Mouse (Mus musculus): ENCODE data around the gene Tspan11.

Gene Tspan11

GRCm38 (mm10) chr6:128001587-128001986 is 114.2 kb downstream of the Tspan11 start:
- TF ChIP-seq POU5F1 (IDR thresholded peaks at IDR 0.05; ENCODE audit: borderline replicate concordance, low read length) (no peak), CTCF (conservative IDR thresholded peaks at IDR 0.05; ENCODE audit: low read length) (no peak), NANOG (IDR thresholded peaks at IDR 0.05; ENCODE audit: borderline replicate concordance, low read length) (no peak)
- no peaks in the 10 kb centered on the region; the same call in 1 of the 2 replicates for H3K36me3 ChIP-seq (ENCODE audit: insufficient read depth, low read length)
- H3K4me3 ChIP-seq (replicated peaks; ENCODE audit: low read length): no peak overlapping the region
- H3K4me1 ChIP-seq (replicated peaks; ENCODE audit: low read depth, low read length): peaks cover 7% of the 10 kb centered on the region; the same call in 1 of the 2 replicates
- H3K27me3 ChIP-seq (ENCODE audit: insufficient read depth, low read length): no peaks in the 10 kb centered on the region
- no peaks in the 10 kb centered on the region for H3K9me3 ChIP-seq (ENCODE audit: low read length)

GRCm38 (mm10) chr6:128002104-128002503 is 114.7 kb downstream of the Tspan11 start:
- no peak for TF ChIP-seq POU5F1 (IDR thresholded peaks at IDR 0.05; ENCODE audit: borderline replicate concordance, low read length)
- TF ChIP-seq CTCF (conservative IDR thresholded peaks at IDR 0.05; ENCODE audit: low read length): no peak
- TF ChIP-seq NANOG (IDR thresholded peaks at IDR 0.05; ENCODE audit: borderline replicate concordance, low read length): no peak
- no peaks in the 10 kb centered on the region; the same call in 1 of the 2 replicates for H3K36me3 ChIP-seq (ENCODE audit: insufficient read depth, low read length)
- no peaks in the 10 kb centered on the region for H3K9me3 ChIP-seq (ENCODE audit: low read length)
- H3K4me3 ChIP-seq (replicated peaks; ENCODE audit: low read length): no peak overlapping the region
- peaks cover 7% of the 10 kb centered on the region; the same call in 1 of the 2 replicates for H3K4me1 ChIP-seq (replicated peaks; ENCODE audit: low read depth, low read length)
- H3K27me3 ChIP-seq (ENCODE audit: insufficient read depth, low read length): no peaks in the 10 kb centered on the region

GRCm38 (mm10) chr6:128002667-128003066 is 115.3 kb downstream of the Tspan11 start:
- Histone ChIP-seq H3K9me3 (ENCODE audit: low read length) (no peaks in the 10 kb centered on the region), H3K4me3 (replicated peaks; ENCODE audit: low read length) (no peak overlapping the region), H3K36me3 (ENCODE audit: insufficient read depth, low read length) (no peaks in the 10 kb centered on the region; the same call in 1 of the 2 replicates), H3K4me1 (replicated peaks; ENCODE audit: low read depth, low read length) (peaks cover 7% of the 10 kb centered on the region; the same call in 1 of the 2 replicates), H3K27me3 (ENCODE audit: insufficient read depth, low read length) (no peaks in the 10 kb centered on the region)
- TF ChIP-seq POU5F1 (IDR thresholded peaks at IDR 0.05; ENCODE audit: borderline replicate concordance, low read length) (no peak), CTCF (conservative IDR thresholded peaks at IDR 0.05; ENCODE audit: low read length) (no peak), NANOG (IDR thresholded peaks at IDR 0.05; ENCODE audit: borderline replicate concordance, low read length) (no peak)

GRCm38 (mm10) chr6:128003542-128003941 is 116.2 kb downstream of the Tspan11 start:
- Histone ChIP-seq H3K27me3 (ENCODE audit: insufficient read depth, low read length) (no peaks in the 10 kb centered on the region), H3K4me1 (replicated peaks; ENCODE audit: low read depth, low read length) (peaks cover 7% of the 10 kb centered on the region; the same call in 1 of the 2 replicates), H3K36me3 (ENCODE audit: insufficient read depth, low read length) (no peaks in the 10 kb centered on the region; the same call in 1 of the 2 replicates), H3K4me3 (replicated peaks; ENCODE audit: low read length) (no peak overlapping the region), H3K9me3 (ENCODE audit: low read length) (no peaks in the 10 kb centered on the region)
- TF ChIP-seq POU5F1 (IDR thresholded peaks at IDR 0.05; ENCODE audit: borderline replicate concordance, low read length) (no peak), NANOG (IDR thresholded peaks at IDR 0.05; ENCODE audit: borderline replicate concordance, low read length) (no peak), CTCF (conservative IDR thresholded peaks at IDR 0.05; ENCODE audit: low read length) (no peak)

Measured in E14TG2a.4 (cell line).